Mouse (Mus musculus): ENCODE data around the gene Ndufs3. TPM values are rescaled to one million over a fixed set of nuclear protein-coding genes. Genes with fewer than 3 reads are reported as not detected.

Gene Ndufs3
- total and polyA plus RNA-seq, 3 experiments, result 134 to 193 TPM; not detected in 1

DNA sequence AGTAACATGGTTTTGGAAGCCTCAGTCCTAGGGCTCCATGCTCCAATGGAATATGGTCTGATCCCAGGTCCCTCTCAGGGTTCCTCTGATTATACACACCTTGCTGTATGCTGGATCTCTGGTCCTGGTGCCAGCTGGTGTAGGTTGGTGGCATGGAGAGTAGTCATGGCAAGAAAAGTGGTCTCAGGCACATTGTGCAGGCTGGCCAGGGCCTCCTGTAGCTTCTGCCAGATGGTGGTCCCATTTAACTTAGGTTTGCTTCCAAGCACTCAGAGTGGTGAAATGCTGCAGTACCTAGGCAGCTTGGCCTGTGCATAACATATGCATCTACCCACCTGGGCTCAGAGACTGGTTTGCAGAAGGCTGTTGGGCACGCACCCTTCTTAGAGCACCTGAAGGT lies 54.2 kb downstream of the Ndufs3 start:
- no peak for DNase-seq (ENCODE audit: low read depth, low spot score)
- H3K4me3 ChIP-seq (ENCODE audit: control insufficient read depth in 1 of 2, insufficient read depth in 1 of 2, low read depth in 2 of 2, low read length in 2 of 2), result no peak overlapping the region
- no peak overlapping the region for H3K9ac ChIP-seq (ENCODE audit: control insufficient read depth, low read depth, low read length, poor library complexity, severe bottlenecking)
- H3K9me3 ChIP-seq (replicated peaks; ENCODE audit: insufficient read depth, low read length), result no peaks in the 10 kb centered on the region
- no peaks in the 10 kb centered on the region for H3K27me3 ChIP-seq (ENCODE audit: control insufficient read depth in 1 of 2, insufficient read depth in 2 of 2, low read length in 2 of 2)
- H3K27ac ChIP-seq (ENCODE audit: control insufficient read depth, low read depth, low read length), result no peak overlapping the region
- TF ChIP-seq NELFE (IDR thresholded peaks at IDR 0.05; ENCODE audit: low read depth, low read length) (no peak), MEF2A (IDR thresholded peaks at IDR 0.05; ENCODE audit: extremely low read depth, insufficient replicate concordance, low read depth, low read length, poor library complexity, severe bottlenecking) (no peak), ETS1 (IDR thresholded peaks at IDR 0.05; ENCODE audit: low read depth, low read length) (no peak), KAT2A (conservative IDR thresholded peaks at IDR 0.05; ENCODE audit: low read depth, low read length) (no peak), MAX (IDR thresholded peaks at IDR 0.05; ENCODE audit: low read length) (no peak), GABPA (IDR thresholded peaks at IDR 0.05; ENCODE audit: low read depth, low read length) (no peak), NRF1 (IDR thresholded peaks at IDR 0.05; ENCODE audit: insufficient read depth, low read depth, low read length, poor library complexity, severe bottlenecking) (no peak), HCFC1 (IDR thresholded peaks at IDR 0.05; ENCODE audit: low read depth, low read length) (no peak), RCOR1 (IDR thresholded peaks at IDR 0.05; ENCODE audit: low read depth, low read length) (no peak), ZMIZ1 (IDR thresholded peaks at IDR 0.05; ENCODE audit: low read depth, low read length) (no peak)
- H3K79me2 ChIP-seq (ENCODE audit: control insufficient read depth, insufficient read depth, low read length, poor library complexity), result peaks cover 14% of the 10 kb centered on the region
- H3K36me3 ChIP-seq (ENCODE audit: control insufficient read depth in 1 of 2, insufficient read depth in 2 of 2, low read length in 2 of 2), result peaks cover 2 to 24% of the 10 kb centered on the region in 2 experiments
- peaks cover 2 to 8% of the 10 kb centered on the region in 2 experiments for H3K4me1 ChIP-seq (ENCODE audit: control insufficient read depth in 1 of 2, insufficient read depth in 2 of 2, low read length in 2 of 2)

DNA sequence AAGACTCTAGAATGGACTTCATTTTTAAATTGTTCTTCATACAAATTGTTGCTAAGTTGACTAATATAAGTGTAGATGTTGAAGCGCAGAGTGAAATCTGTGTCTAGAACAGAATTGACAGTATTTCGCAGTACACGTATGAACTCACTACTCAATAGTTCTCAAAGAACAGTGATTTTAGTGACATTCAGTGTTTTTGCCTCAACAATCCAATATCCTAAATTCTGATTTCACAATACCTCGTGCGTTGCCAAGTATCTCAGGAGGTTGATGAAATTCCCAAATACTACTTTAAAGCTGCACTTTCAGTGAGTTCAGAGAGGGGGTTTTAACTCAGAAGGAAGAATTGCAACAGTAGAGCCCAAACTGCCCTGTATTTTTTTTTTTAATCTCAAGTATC lies 56.3 kb downstream of the Ndufs3 start:
- TF ChIP-seq ZMIZ1 (IDR thresholded peaks at IDR 0.05; ENCODE audit: low read depth, low read length) (no peak), SMC3 (IDR thresholded peaks at IDR 0.05; ENCODE audit: low read depth, low read length) (no peak), MEF2A (IDR thresholded peaks at IDR 0.05; ENCODE audit: extremely low read depth, insufficient replicate concordance, low read depth, low read length, poor library complexity, severe bottlenecking) (no peak), RCOR1 (IDR thresholded peaks at IDR 0.05; ENCODE audit: low read depth, low read length) (no peak), ETS1 (IDR thresholded peaks at IDR 0.05; ENCODE audit: low read depth, low read length) (no peak), USF2 (IDR thresholded peaks at IDR 0.05; ENCODE audit: borderline replicate concordance in 1 of 2, insufficient read depth in 1 of 2, low read depth in 1 of 2, low read length in 2 of 2) (no peak), BHLHE40 (IDR thresholded peaks at IDR 0.05; ENCODE audit: borderline replicate concordance, low read depth, low read length) (no peak), NRF1 (IDR thresholded peaks at IDR 0.05; ENCODE audit: insufficient read depth, low read depth, low read length, poor library complexity, severe bottlenecking) (no peak), SIN3A (IDR thresholded peaks at IDR 0.05; ENCODE audit: low read length) (no peak), GATA1 (IDR thresholded peaks at IDR 0.05; ENCODE audit: low read depth, low read length) (no peak), ZKSCAN1 (IDR thresholded peaks at IDR 0.05; ENCODE audit: low read depth, low read length) (no peak), MAZ (IDR thresholded peaks at IDR 0.05; ENCODE audit: low read depth, low read length) (no peak), POLR2AphosphoS2 (IDR thresholded peaks at IDR 0.05; ENCODE audit: low read length) (no peak), MXI1 (IDR thresholded peaks at IDR 0.05; ENCODE audit: low read depth, low read length) (no peak), KAT2A (conservative IDR thresholded peaks at IDR 0.05; ENCODE audit: low read depth, low read length) (no peak)
- H3K27ac ChIP-seq (ENCODE audit: control insufficient read depth, low read depth, low read length), result no peak overlapping the region
- H3K27me3 ChIP-seq (ENCODE audit: control insufficient read depth in 1 of 2, insufficient read depth in 2 of 2, low read length in 2 of 2), result no peaks in the 10 kb centered on the region
- H3K9me3 ChIP-seq (replicated peaks; ENCODE audit: insufficient read depth, low read length), result no peaks in the 10 kb centered on the region
- H3K4me3 ChIP-seq (ENCODE audit: control insufficient read depth in 1 of 2, insufficient read depth in 1 of 2, low read depth in 2 of 2, low read length in 2 of 2), result no peak overlapping the region; a peak in 1 of 4 replicates
- no peak for DNase-seq (ENCODE audit: low read depth, low spot score)
- H3K36me3 ChIP-seq (ENCODE audit: control insufficient read depth in 1 of 2, insufficient read depth in 2 of 2, low read length in 2 of 2), result peaks cover 2 to 24% of the 10 kb centered on the region in 2 experiments
- H3K9ac ChIP-seq (ENCODE audit: control insufficient read depth, low read depth, low read length, poor library complexity, severe bottlenecking), result no peak overlapping the region; the same call in 1 of the 2 replicates
- peaks cover 14% of the 10 kb centered on the region for H3K79me2 ChIP-seq (ENCODE audit: control insufficient read depth, insufficient read depth, low read length, poor library complexity)
- H3K4me1 ChIP-seq (ENCODE audit: control insufficient read depth in 1 of 2, insufficient read depth in 2 of 2, low read length in 2 of 2), result peaks cover 2 to 9% of the 10 kb centered on the region in 2 experiments
